Mouse (Mus musculus) liver, embryonic 15.5 days (tissue): ENCODE measurements around the gene Zfp120. TPM values are rescaled to one million over a fixed set of nuclear protein-coding genes. Genes with fewer than 3 reads are reported as not detected.
"Not testable (repeated sequence)": the region's sequence is repeated elsewhere in the genome, so short reads cannot be mapped to it uniquely, and the experiment has no call there.

Experiments
- ATAC-seq: fragments of 200-750 bp; cut with Nextera tagmentation; 2 replicates; pipeline ENCODE4 v1.8.0; 2017; ENCODE audit warnings: moderate number of reproducible peaks, mild to moderate bottlenecking, moderate library complexity; ENCODE audit not compliant: insufficient read depth
- H3K27ac ChIP-seq: fragments of 300-500 bp; sonication (generic); replicated peaks from 2 replicates; pipeline ENCODE4 v1.5.1; 2015; ENCODE audit warnings: mild to moderate bottlenecking, inconsistent platforms
- H3K27me3 ChIP-seq: fragments of 300-500 bp; sonication (generic); 2 replicates; pipeline ENCODE4 v1.6.1; 2015; ENCODE audit warnings: mild to moderate bottlenecking, inconsistent platforms
- H3K36me3 ChIP-seq: fragments of 300-500 bp; sonication (generic); replicated peaks from 2 replicates; pipeline ENCODE4 v1.6.1; 2015; ENCODE audit warnings: moderate library complexity, mild to moderate bottlenecking, inconsistent platforms
- H3K4me1 ChIP-seq: fragments of 300-500 bp; sonication (generic); replicated peaks from 2 replicates; pipeline ENCODE4 v1.6.1; 2015; ENCODE audit warnings: inconsistent platforms
- H3K4me2 ChIP-seq: fragments of 300-500 bp; sonication (generic); 2 replicates; pipeline ENCODE4 v1.6.1; 2015; ENCODE audit warnings: moderate library complexity, mild to moderate bottlenecking, inconsistent platforms
- H3K4me3 ChIP-seq: fragments of 300-500 bp; sonication (generic); replicated peaks from 2 replicates; pipeline ENCODE4 v1.5.1; 2015; ENCODE audit warnings: mild to moderate bottlenecking, inconsistent platforms
- H3K9ac ChIP-seq: fragments of 300-500 bp; sonication (generic); 2 replicates; pipeline ENCODE4 v1.6.1; 2015; ENCODE audit warnings: moderate library complexity, mild to moderate bottlenecking, inconsistent platforms
- H3K9me3 ChIP-seq: fragments of 300-500 bp; sonication (generic); replicated peaks from 2 replicates; pipeline ENCODE4 v1.6.1; 2016; ENCODE audit warnings: inconsistent platforms
- WGBS: fragments of 180-500 bp; shearing (Covaris S2); methylation state at CpG from one replicate; pipeline ENCODE4 v1.1.7; 2015; ENCODE audit warnings: mixed read lengths; ENCODE audit not compliant: insufficient replicate concordance; 5-methylcytosine and 5-hydroxymethylcytosine counted together
- polyA plus RNA-seq: library from polyadenylated mRNA; unstranded; fragments of >200 nt; fragmentation: Nextera tagmentation; extraction: Ambion mirVana; gene quantifications from 2 replicates; pipeline ENCODE4 v1.2.1, GENCODE M21; 2015

Gene Zfp120
- 2.7 and 3.1 TPM in 2 replicates for polyA plus RNA-seq

- H3K36me3 ChIP-seq: no peaks in the 10 kb centered on the region
- peak; percentile 96 for ATAC-seq
- peak within 1 kb of the TSS; percentile 70 for H3K9ac ChIP-seq
- H3K27ac ChIP-seq: peak within 1 kb of the TSS; percentile 75
- H3K4me3 ChIP-seq: peak within 1 kb of the TSS; percentile 75
- no peaks in the 10 kb centered on the region for H3K9me3 ChIP-seq
- peaks cover 7% of the 10 kb centered on the region for H3K4me1 ChIP-seq
- no peaks in the 10 kb centered on the region for H3K27me3 ChIP-seq
- WGBS: under 1% methylated on average over 13 of the region's 13 CpGs
- H3K4me2 ChIP-seq: peak within 1 kb of the TSS; percentile 62
Measured at GRCm38 (mm10) chr2:150136435-150136897, at the start of gene Zfp120. TSS of gene Zfp120 (minus strand) at chr2:150136708.

- not testable (repeated sequence) for H3K36me3 ChIP-seq, H3K9me3 ChIP-seq, H3K4me1 ChIP-seq, ATAC-seq, H3K4me2 ChIP-seq, H3K4me3 ChIP-seq, H3K9ac ChIP-seq, H3K27me3 ChIP-seq, H3K27ac ChIP-seq
- WGBS: 62% methylated on average over 7 of the region's 7 CpGs
Measured at GRCm38 (mm10) chr2:150181570-150181999, 45.1 kb upstream of the Zfp120 start, which contains the start of gene Gm14139. TSS of gene Gm14139 (plus strand) at chr2:150181755.

- not testable (repeated sequence) for H3K4me1 ChIP-seq, H3K4me3 ChIP-seq, ATAC-seq, H3K27ac ChIP-seq, H3K4me2 ChIP-seq, H3K27me3 ChIP-seq, H3K9me3 ChIP-seq, H3K9ac ChIP-seq, H3K36me3 ChIP-seq
Measured at GRCm38 (mm10) chr2:150181046-150181445, 44.5 kb upstream of the Zfp120 start.

- not testable (repeated sequence) for H3K4me3 ChIP-seq, H3K9ac ChIP-seq, H3K9me3 ChIP-seq, ATAC-seq, H3K36me3 ChIP-seq, H3K27me3 ChIP-seq, H3K4me2 ChIP-seq, H3K4me1 ChIP-seq, H3K27ac ChIP-seq
- WGBS: 55% methylated on average over 4 of the region's 4 CpGs
Measured at GRCm38 (mm10) chr2:150179579-150179978, 43.1 kb upstream of the Zfp120 start, which contains the start of gene Gm10770. TSS of gene Gm10770 (minus strand) at chr2:150179679.

- Histone ChIP-seq H3K4me3 (no peak overlapping the region), H3K4me1 (no peaks in the 10 kb centered on the region), H3K27me3 (no peaks in the 10 kb centered on the region), H3K36me3 (no peaks in the 10 kb centered on the region), H3K9me3 (no peaks in the 10 kb centered on the region), H3K9ac (no peak overlapping the region), H3K4me2 (no peak overlapping the region), H3K27ac (no peak overlapping the region)
- no peak for ATAC-seq
Measured at GRCm38 (mm10) chr2:150173833-150174232, 37.3 kb upstream of the Zfp120 start.

GRCm38 (mm10) chr2:150166703-150167102 lies 30.2 kb upstream of the Zfp120 start:
- no peak overlapping the region for H3K9ac ChIP-seq
- no peaks in the 10 kb centered on the region for H3K27me3 ChIP-seq
- H3K36me3 ChIP-seq: no peaks in the 10 kb centered on the region
- ATAC-seq: no peak
- H3K4me1 ChIP-seq: no peaks in the 10 kb centered on the region
- no peak overlapping the region for H3K4me3 ChIP-seq
- H3K9me3 ChIP-seq: no peaks in the 10 kb centered on the region
- no peak overlapping the region for H3K27ac ChIP-seq
- H3K4me2 ChIP-seq: no peak overlapping the region

- WGBS: 63% methylated on average over 2 of the region's 2 CpGs
- Histone ChIP-seq H3K9me3 (no peaks in the 10 kb centered on the region), H3K27me3 (no peaks in the 10 kb centered on the region), H3K4me1 (peaks cover 7% of the 10 kb centered on the region), H3K4me2 (no peak overlapping the region), H3K4me3 (no peak overlapping the region), H3K27ac (no peak overlapping the region), H3K9ac (no peak overlapping the region), H3K36me3 (peaks cover 6% of the 10 kb centered on the region; the same call in 1 of the 2 replicates)
- ATAC-seq: no peak
Measured at GRCm38 (mm10) chr2:150132773-150133172, 3.7 kb downstream of the Zfp120 start.

- not testable (repeated sequence) for H3K36me3 ChIP-seq, H3K4me3 ChIP-seq, H3K9ac ChIP-seq, H3K27ac ChIP-seq, H3K4me2 ChIP-seq, H3K9me3 ChIP-seq, H3K4me1 ChIP-seq, H3K27me3 ChIP-seq
- peak; percentile 17; the same call in 1 of the 2 replicates for ATAC-seq
- WGBS: 36% methylated on average over 1 of the region's 1 CpGs
Measured at GRCm38 (mm10) chr2:150132002-150132401, 4.5 kb downstream of the Zfp120 start.

GRCm38 (mm10) chr2:150111247-150111912 lies 25.1 kb downstream of the Zfp120 start:
- ATAC-seq: no peak
- H3K4me1 ChIP-seq: no peaks in the 10 kb centered on the region
- no peaks in the 10 kb centered on the region for H3K27me3 ChIP-seq
- H3K4me3 ChIP-seq: no peak overlapping the region
- WGBS: 50% methylated on average over 10 of the region's 10 CpGs
- no peak overlapping the region for H3K4me2 ChIP-seq
- H3K9me3 ChIP-seq: no peaks in the 10 kb centered on the region
- no peak overlapping the region for H3K27ac ChIP-seq
- peaks cover 11% of the 10 kb centered on the region for H3K36me3 ChIP-seq
- no peak overlapping the region for H3K9ac ChIP-seq

GRCm38 (mm10) chr2:150099618-150100017 lies 36.9 kb downstream of the Zfp120 start:
- not testable (repeated sequence) for H3K4me1 ChIP-seq, H3K27me3 ChIP-seq, H3K27ac ChIP-seq, ATAC-seq, H3K4me2 ChIP-seq, H3K4me3 ChIP-seq, H3K9ac ChIP-seq, H3K9me3 ChIP-seq, H3K36me3 ChIP-seq
- 19% methylated on average over 2 of the region's 2 CpGs for WGBS
